Mouse (Mus musculus): ENCODE measurements around the gene Itgb6.

- TF ChIP-seq CTCF (IDR thresholded peaks at IDR 0.05; ENCODE audit: extremely low read depth, insufficient read depth, insufficient read length, insufficient replicate concordance) (no peak), POLR2A (IDR thresholded peaks at IDR 0.05; ENCODE audit: low read depth, low read length) (no peak)
Measured at GRCm38 (mm10) chr2:60583416-60583815, 139.0 kb downstream of the Itgb6 start.

All from spleen, adult 2 months (tissue).